Mouse (Mus musculus) ovary, postnatal 10 days (tissue): ENCODE measurements around the gene Egln2.

Experiments
- DNase-seq: peaks from one replicate; pipeline ENCODE4 v3.0.0; 2022; ENCODE audit warnings: low spot score

The Egln2 gene

GRCm38 (mm10) chr7:27131387-27131786, 35.2 kb downstream of the Egln2 start:
- no peak for DNase-seq

GRCm38 (mm10) chr7:27130521-27131370, 35.9 kb downstream of the Egln2 start:
- DNase-seq, result no peak

GRCm38 (mm10) chr7:27129811-27130210, 36.8 kb downstream of the Egln2 start:
- DNase-seq, result no peak

- DNase-seq, result no peak
Observed at GRCm38 (mm10) chr7:27128946-27129345, 37.7 kb downstream of the Egln2 start.

GRCm38 (mm10) chr7:27128162-27128561, 38.4 kb downstream of the Egln2 start:
- DNase-seq, result no peak

- DNase-seq, result no peak
Observed at GRCm38 (mm10) chr7:27124969-27125368, 41.6 kb downstream of the Egln2 start.

- no peak for DNase-seq
Observed at GRCm38 (mm10) chr7:27124305-27124832, 42.2 kb downstream of the Egln2 start.

GRCm38 (mm10) chr7:27119676-27120075, 46.9 kb downstream of the Egln2 start, which contains the start of gene Cyp2f2:
Gene Cyp2f2 (plus strand): TSS chr7:27119909.
- no peak for DNase-seq

- peak; percentile 15 for DNase-seq
Observed at GRCm38 (mm10) chr7:27118033-27118511, 48.5 kb downstream of the Egln2 start.

GRCm38 (mm10) chr7:27111987-27112386, 54.6 kb downstream of the Egln2 start:
- DNase-seq, result no peak

GRCm38 (mm10) chr7:27111038-27111437, 55.6 kb downstream of the Egln2 start:
- no peak for DNase-seq

GRCm38 (mm10) chr7:27110327-27110726, 56.3 kb downstream of the Egln2 start:
- DNase-seq, result no peak
